Mouse (Mus musculus): ENCODE results near the gene Fam234b.

DNA sequence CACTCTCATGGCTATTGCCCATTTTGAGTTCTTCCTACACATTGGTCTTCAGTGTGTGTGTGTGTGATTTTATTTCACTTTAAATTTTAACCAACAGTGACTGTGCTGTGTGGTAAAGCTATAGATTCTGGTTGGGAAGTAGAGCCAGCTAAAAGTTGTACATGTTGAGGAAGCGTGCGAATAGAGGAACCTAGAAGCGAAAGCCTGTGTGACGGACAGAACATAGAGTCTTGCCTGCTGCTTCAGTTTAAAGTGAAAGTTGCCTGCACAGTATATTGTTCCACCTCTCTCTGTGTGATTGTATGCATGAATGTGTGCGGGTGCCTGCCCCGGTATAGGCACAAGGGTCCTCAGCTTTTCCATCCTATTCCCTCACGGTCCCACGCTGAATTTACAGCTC is 42.6 kb downstream of the Fam234b start:
- TF ChIP-seq CTCF (IDR thresholded peaks at IDR 0.05; ENCODE audit: low read depth, low read length) (no peak), POLR2A (IDR thresholded peaks at IDR 0.05; ENCODE audit: insufficient read depth, low read length) (no peak), EP300 (IDR thresholded peaks at IDR 0.05; ENCODE audit: insufficient read depth, low read depth, low read length) (no peak)
